In genomic region chr9:27098092-27098491, GRCm38 (mm10) we compare ENCODE assay signal across 12 mouse cellular contexts. TPM values are rescaled to one million over a fixed set of nuclear protein-coding genes. Genes with fewer than 3 reads are reported as not detected.
A peak's percentile ranks its signal among the peaks of the same experiment; 100 is the strongest.
DNase-seq lines count a peak whose midpoint lies in the region; ATAC-seq and TF ChIP-seq lines count a peak whose summit lies in the region.
"Had no signal": no experiment of that assay in that cellular context is flagged by ENCODE, and none has a peak within 500 bp of the region (broad histone marks: within the 10 kb centered on the region; RNA-seq: fewer than 3 reads in every experiment).

No protein-coding gene starts in this region.

- no peaks in the 10 kb centered on the region for H3K27me3 ChIP-seq in midbrain, embryonic 15.5 days (replicated peaks)
- no peaks in the 10 kb centered on the region for H3K27me3 ChIP-seq in midbrain, embryonic 11.5 days (ENCODE audit: control insufficient read depth, insufficient read depth, low read length)
- H3K27me3 ChIP-seq in lung, postnatal 0 days (replicated peaks; ENCODE audit: insufficient read depth, low read length) = no peaks in the 10 kb centered on the region
- H3K27me3 ChIP-seq: embryonic facial prominence, embryonic 12.5 days; limb, embryonic 15.5 days had no signal

- no peak overlapping the region for H3K4me2 ChIP-seq in midbrain, embryonic 15.5 days
- H3K4me2 ChIP-seq in midbrain, embryonic 11.5 days = no peak overlapping the region
- no peak overlapping the region for H3K4me2 ChIP-seq in lung, postnatal 0 days (replicated peaks; ENCODE audit: low read depth, low read length)
- H3K4me2 ChIP-seq: embryonic facial prominence, embryonic 12.5 days; limb, embryonic 15.5 days had no signal

- 34% methylated on average over 4 of the region's 4 CpGs for WGBS in midbrain, embryonic 15.5 days
- 52% methylated on average over 4 of the region's 4 CpGs for WGBS in midbrain, embryonic 11.5 days
- 34% methylated on average over 4 of the region's 4 CpGs for WGBS in lung, postnatal 0 days

- H3K4me3 ChIP-seq in gastrocnemius, adult 2 months = no peak overlapping the region
- H3K4me3 ChIP-seq in midbrain, embryonic 15.5 days = no peak overlapping the region
- H3K4me3 ChIP-seq in midbrain, embryonic 11.5 days (ENCODE audit: low read depth, low read length) = no peak overlapping the region
- no peak overlapping the region for H3K4me3 ChIP-seq in lung, postnatal 0 days (ENCODE audit: low read depth, low read length)
- H3K4me3 ChIP-seq: embryonic facial prominence, embryonic 12.5 days; limb, embryonic 15.5 days had no signal

- intact Hi-C loops in gastrocnemius, adult 2 months (cut with DNase I) = no loop called here

- H3K4me1 ChIP-seq in midbrain, embryonic 15.5 days = no peaks in the 10 kb centered on the region
- H3K4me1 ChIP-seq in midbrain, embryonic 11.5 days (ENCODE audit: control insufficient read depth, insufficient read depth, low read length) = no peaks in the 10 kb centered on the region
- H3K4me1 ChIP-seq in lung, postnatal 0 days (ENCODE audit: insufficient read depth, low read depth, low read length) = no peaks in the 10 kb centered on the region
- H3K4me1 ChIP-seq: embryonic facial prominence, embryonic 12.5 days; limb, embryonic 15.5 days had no signal

- H3K27ac ChIP-seq in gastrocnemius, adult 2 months = peak overlapping the region; percentile 51
- H3K27ac ChIP-seq in midbrain, embryonic 15.5 days = peak overlapping the region; percentile 38; the same call in 1 of the 2 replicates
- no peak overlapping the region for H3K27ac ChIP-seq in midbrain, embryonic 11.5 days (ENCODE audit: low read depth, low read length)
- H3K27ac ChIP-seq in lung, postnatal 0 days (ENCODE audit: low read length) = no peak overlapping the region
- H3K27ac ChIP-seq: embryonic facial prominence, embryonic 12.5 days; limb, embryonic 15.5 days had no signal

- no peak for DNase-seq in gastrocnemius, adult 2 months
- no peak for DNase-seq in gastrocnemius, adult 8-10 months (ENCODE audit: low spot score in 2 of 2)
- DNase-seq in midbrain, embryonic 11.5 days (ENCODE audit: low spot score, missing footprints) = no peak
- peak; percentile 16 for DNase-seq in lung, postnatal 0 days (ENCODE audit: low spot score)
- no peak for DNase-seq in urinary bladder, postnatal 4 days (ENCODE audit: low spot score in 2 of 2)
- no peak for DNase-seq in testis, postnatal 14 days (ENCODE audit: low spot score)
- DNase-seq in urinary bladder, postnatal 10 days (ENCODE audit: low spot score) = no peak
- DNase-seq: gastrocnemius, postnatal 10 days had no signal

- no peak for TF ChIP-seq EP300 in lung, postnatal 0 days (IDR thresholded peaks at IDR 0.05)

- ATAC-seq in midbrain, embryonic 15.5 days (replicated peaks) = no peak
- no peak for ATAC-seq in midbrain, embryonic 11.5 days (ENCODE audit: low FRiP score)
- ATAC-seq in lung, postnatal 0 days = no peak
- ATAC-seq: CD4-positive, CD25-positive, alpha-beta regulatory T cell, adult 4 months had no signal

- no peak overlapping the region for H3K9ac ChIP-seq in midbrain, embryonic 15.5 days
- no peak overlapping the region for H3K9ac ChIP-seq in midbrain, embryonic 11.5 days (ENCODE audit: low read length)
- H3K9ac ChIP-seq in lung, postnatal 0 days (replicated peaks; ENCODE audit: low read depth) = no peak overlapping the region
- H3K9ac ChIP-seq: embryonic facial prominence, embryonic 12.5 days; limb, embryonic 15.5 days had no signal

- peak; percentile 15; the same call in 1 of the 2 replicates for TF ChIP-seq CTCF in gastrocnemius, adult 2 months (IDR thresholded peaks at IDR 0.05)
- no peak; the same call in 1 of the 2 replicates for TF ChIP-seq CTCF in lung, postnatal 0 days (IDR thresholded peaks at IDR 0.05)

- peaks cover 30% of the 10 kb centered on the region for H3K36me3 ChIP-seq in midbrain, embryonic 15.5 days (replicated peaks)
- H3K36me3 ChIP-seq in midbrain, embryonic 11.5 days (ENCODE audit: control insufficient read depth, insufficient read depth, low read length) = peaks cover 25% of the 10 kb centered on the region
- peaks cover 7% of the 10 kb centered on the region; the same call in 1 of the 2 replicates for H3K36me3 ChIP-seq in lung, postnatal 0 days (ENCODE audit: insufficient read depth, low read length)

- no peaks in the 10 kb centered on the region for H3K9me3 ChIP-seq in midbrain, embryonic 15.5 days
- no peaks in the 10 kb centered on the region for H3K9me3 ChIP-seq in midbrain, embryonic 11.5 days (ENCODE audit: control insufficient read depth, low read length)
- no peaks in the 10 kb centered on the region for H3K9me3 ChIP-seq in lung, postnatal 0 days (ENCODE audit: low read length)
- H3K9me3 ChIP-seq: embryonic facial prominence, embryonic 12.5 days; limb, embryonic 15.5 days had no signal

RNA-seq across cellular contexts. Expression of gene Jam3, which starts 57.1 kb away (rescaled TPM):
- total RNA-seq in gastrocnemius, adult 2 months (2021) = 10 to 100 TPM in 1 of 2 experiments, 1 to 10 TPM in 1; 5.5 to 11.4 TPM
- 1 to 10 TPM; 4.6 to 7.1 (median 5.2) TPM for total RNA-seq in gastrocnemius, adult 8-10 months (2022)
- 52.2 and 53.5 TPM in 2 replicates for polyA plus RNA-seq in midbrain, embryonic 15.5 days (2015; fragmentation: Nextera tagmentation; extraction: Ambion mirVana)
- polyA plus RNA-seq in midbrain, embryonic 11.5 days (2014; fragmentation: Nextera tagmentation; extraction: Ambion mirVana) = 170 and 171 TPM in 2 replicates
- polyA plus RNA-seq in lung, postnatal 0 days (2015; fragmentation: Nextera tagmentation; extraction: Ambion mirVana) = 18.9 and 20.4 TPM in 2 replicates

Comparison
In these comparisons a context has a peak if more than half of its experiments do, and no peak if none do; other contexts are left out.
1. H3K27ac ChIP-seq: peak in gastrocnemius, adult 2 months (single experiment) and midbrain, embryonic 15.5 days (single experiment); none in midbrain, embryonic 11.5 days (single experiment) and lung, postnatal 0 days (single experiment).